Mouse (Mus musculus) C2C12 (cell line): ENCODE measurements around the gene Fbxl19. TPM values are rescaled to one million over a fixed set of nuclear protein-coding genes. Genes with fewer than 3 reads are reported as not detected.
A peak's percentile ranks its signal among the peaks of the same experiment; 100 is the strongest.

Experiments used
- H3K27me3 ChIP-seq: one replicate; pipeline ENCODE4 v1.6.1; 2011; ENCODE audit not compliant: control insufficient read depth, insufficient read depth, insufficient read length
- H3K36me3 ChIP-seq: one replicate; pipeline ENCODE4 v1.6.1; 2011; ENCODE audit not compliant: control insufficient read depth, insufficient read depth
- H3K4me3 ChIP-seq: one replicate; pipeline ENCODE4 v1.5.1; 2011; ENCODE audit warnings: mild to moderate bottlenecking, control low read depth; ENCODE audit not compliant: poor library complexity, insufficient read depth, severe bottlenecking
- H3K79me2 ChIP-seq: one replicate; pipeline ENCODE4 v1.6.1; 2011; ENCODE audit not compliant: control insufficient read depth, insufficient read depth
- H3K79me3 ChIP-seq: one replicate; pipeline ENCODE4 v1.6.1; 2011; ENCODE audit warnings: low read depth, control low read depth
- H3ac ChIP-seq: one replicate; pipeline ENCODE3; 2011; ENCODE audit warnings: low read depth; ENCODE audit not compliant: control insufficient read depth, insufficient read length
- CEBPB ChIP-seq: IDR thresholded peaks from one replicate; pipeline ENCODE4 v1.6.1; 2011; ENCODE audit warnings: low read depth, mild to moderate bottlenecking, control low read depth, moderate library complexity
- CTCF ChIP-seq: IDR thresholded peaks from one replicate; pipeline ENCODE4 v1.5.1; 2011; ENCODE audit not compliant: control insufficient read depth, insufficient read depth, insufficient read length
- FOSL1 ChIP-seq: IDR thresholded peaks from one replicate; pipeline ENCODE4 v1.8.0; 2011; ENCODE audit warnings: mild to moderate bottlenecking, low read length; ENCODE audit not compliant: poor library complexity, insufficient read depth, severe bottlenecking
- MAX ChIP-seq: IDR thresholded peaks from one replicate; pipeline ENCODE4 v1.6.1; 2011; ENCODE audit warnings: mild to moderate bottlenecking, control low read depth
- MYOD1 ChIP-seq: IDR thresholded peaks from one replicate; pipeline ENCODE4 v1.6.1; 2011; ENCODE audit warnings: low read depth; ENCODE audit not compliant: control insufficient read depth, insufficient read length
- MYOG ChIP-seq: IDR thresholded peaks from one replicate; pipeline ENCODE4 v1.6.1; 2011; ENCODE audit not compliant: control insufficient read depth, insufficient read length; ENCODE audit errors: extremely low read depth
- USF1 ChIP-seq: IDR thresholded peaks from one replicate; pipeline ENCODE4 v1.6.1; 2011; ENCODE audit warnings: low read depth, mild to moderate bottlenecking, control low read depth, moderate library complexity
- long read RNA-seq, 2 experiments: library from polyadenylated mRNA; unstranded; transcript quantifications; one replicate each; pipeline ENCODE4 v2.0.0; 2019 to 2020
- polyA plus RNA-seq: library from polyadenylated mRNA; unstranded; fragments of >200 nt; fragmentation: generic; extraction: Trizol; gene quantifications from one replicate; pipeline ENCODE4 v1.2.1, GENCODE M21; 2012; ENCODE audit warnings: missing spikeins

The Fbxl19 gene
- polyA plus RNA-seq: 26.9 TPM
- long read RNA-seq, experiment 1, partial matches to known transcripts: 0 of 1 reads
- long read RNA-seq, experiment 1, other reads (novel, unspliced or antisense): 1 of 1 reads
- long read RNA-seq, experiment 2, partial matches to known transcripts: 1 of 4 reads
- long read RNA-seq, experiment 2, other reads (novel, unspliced or antisense): 2 of 4 reads

- Histone ChIP-seq H3K36me3 (peaks cover 5% of the 10 kb centered on the region), H3K27me3 (no peaks in the 10 kb centered on the region), H3K4me3 (peak within 1 kb of the TSS; percentile 55), H3ac (peak within 1 kb of the TSS; percentile 62), H3K79me2 (peaks cover 11% of the 10 kb centered on the region), H3K79me3 (no peaks in the 10 kb centered on the region)
- TF ChIP-seq CEBPB: no peak
- TF ChIP-seq CTCF: no peak
- no peak for TF ChIP-seq FOSL1
- no peak for TF ChIP-seq USF1
- TF ChIP-seq MYOD1: no peak
- TF ChIP-seq MAX: no peak
- no peak for TF ChIP-seq MYOG
Observed at GRCm38 (mm10) chr7:127744366-127745045, at the start of gene Fbxl19. Gene Fbxl19 (plus strand): TSS chr7:127744543.

GRCm38 (mm10) chr7:127698986-127699385, 45.4 kb upstream of the Fbxl19 start:
- no peaks in the 10 kb centered on the region for H3K79me2 ChIP-seq
- H3K36me3 ChIP-seq: peaks cover 14% of the 10 kb centered on the region
- H3K79me3 ChIP-seq: no peaks in the 10 kb centered on the region
- TF ChIP-seq USF1 (peak; percentile 65), MYOD1 (no peak)
- no peaks in the 10 kb centered on the region for H3K27me3 ChIP-seq
- H3K4me3 ChIP-seq: no peak overlapping the region
- H3ac ChIP-seq: no peak overlapping the region

DNA sequence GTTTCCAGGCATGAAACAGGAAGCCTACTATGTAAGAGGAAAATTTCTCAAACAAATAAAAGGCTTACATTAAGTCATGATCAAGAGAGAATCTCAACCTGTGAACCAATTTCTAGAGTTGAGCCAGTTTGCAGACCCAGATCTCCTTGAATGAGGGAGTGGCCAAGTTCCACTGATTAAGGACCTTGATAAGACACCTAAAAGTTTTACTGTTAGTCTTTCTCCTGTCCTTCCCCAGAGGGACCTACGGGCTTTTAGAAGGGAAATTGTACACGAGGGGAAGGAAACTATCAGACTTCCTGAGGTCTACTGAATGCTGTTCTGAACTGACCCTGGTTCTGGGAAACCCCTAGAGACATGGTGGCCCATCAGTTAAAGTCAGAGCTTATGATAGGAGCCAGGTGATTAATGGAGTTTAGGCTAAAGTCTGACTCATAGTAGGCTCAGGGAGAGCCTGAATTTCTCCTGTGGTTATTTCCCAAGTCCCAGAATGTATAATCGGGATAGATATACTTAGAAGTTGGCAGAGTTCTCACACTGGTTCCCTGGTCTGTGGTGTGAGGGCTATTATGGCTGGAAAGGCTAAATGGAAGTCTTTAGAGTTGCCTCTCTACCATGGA, 43.5 kb upstream of the Fbxl19 start:
- Histone ChIP-seq H3ac (no peak overlapping the region), H3K27me3 (no peaks in the 10 kb centered on the region), H3K79me2 (no peaks in the 10 kb centered on the region), H3K79me3 (no peaks in the 10 kb centered on the region), H3K36me3 (peaks cover 20% of the 10 kb centered on the region), H3K4me3 (no peak overlapping the region)
- no peak for TF ChIP-seq CEBPB
- TF ChIP-seq MAX: no peak
- TF ChIP-seq MYOG: no peak
- no peak for TF ChIP-seq FOSL1
- no peak for TF ChIP-seq USF1
- TF ChIP-seq CTCF: no peak
- TF ChIP-seq MYOD1: no peak

- Histone ChIP-seq H3K36me3 (peaks cover 30% of the 10 kb centered on the region), H3K79me2 (peaks cover 16% of the 10 kb centered on the region), H3K27me3 (no peaks in the 10 kb centered on the region), H3K79me3 (no peaks in the 10 kb centered on the region), H3ac (no peak overlapping the region), H3K4me3 (no peak overlapping the region)
- TF ChIP-seq MAX: no peak
- no peak for TF ChIP-seq MYOD1
- no peak for TF ChIP-seq USF1
- TF ChIP-seq FOSL1: no peak
Observed at GRCm38 (mm10) chr7:127703561-127704178, 40.7 kb upstream of the Fbxl19 start.

DNA sequence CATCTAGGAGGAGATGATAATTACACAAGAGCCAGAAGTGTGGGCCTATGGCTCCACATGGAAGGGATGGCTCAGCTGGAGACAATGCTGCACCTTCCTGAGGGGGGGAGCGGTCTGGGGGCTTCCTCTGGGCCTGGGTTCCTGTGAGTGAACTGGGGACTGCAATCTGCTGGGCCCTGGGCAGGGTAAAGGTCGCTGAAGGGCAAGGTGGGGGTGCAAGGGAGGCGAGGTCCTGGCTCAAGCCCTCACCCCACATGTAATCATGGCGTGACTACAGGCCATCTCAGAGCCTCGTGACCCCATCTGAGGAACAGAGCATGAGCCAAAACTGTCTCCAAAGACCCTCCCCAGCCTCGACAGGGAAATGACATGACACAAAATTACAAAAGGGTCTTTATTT, 39.7 kb upstream of the Fbxl19 start:
- H3K36me3 ChIP-seq: peaks cover 30% of the 10 kb centered on the region

More for the DNA sequence above, 39.7 kb upstream of the Fbxl19 start:
- no peak overlapping the region for H3ac ChIP-seq
- peaks cover 16% of the 10 kb centered on the region for H3K79me2 ChIP-seq
- H3K27me3 ChIP-seq: no peaks in the 10 kb centered on the region
- no peak overlapping the region for H3K4me3 ChIP-seq
- H3K79me3 ChIP-seq: no peaks in the 10 kb centered on the region
- no peak for TF ChIP-seq CTCF
- TF ChIP-seq MYOD1: no peak
- TF ChIP-seq FOSL1: no peak
- TF ChIP-seq USF1: no peak
- no peak for TF ChIP-seq CEBPB
- TF ChIP-seq MAX: no peak
